Mouse (Mus musculus) brain, embryonic 14.5 days (tissue): ENCODE measurements at regions not wholly inside any gene's neighbourhood (a gene's known extent, or its start where the extent isn't known, plus 50 kb on each side); places are given as distances from the start of the nearest gene placed in this dataset.

Experiments used
- CTCF ChIP-seq: fragments of 200-500 bp; IDR thresholded peaks from 2 replicates; pipeline ENCODE4 v1.5.1; 2012; ENCODE audit warnings: inconsistent platforms, mild to moderate bottlenecking, moderate library complexity, borderline replicate concordance; ENCODE audit not compliant: insufficient read depth, insufficient read length; ENCODE audit errors: extremely low read depth
- POLR2A ChIP-seq: fragments of 200-500 bp; IDR thresholded peaks from 2 replicates; pipeline ENCODE4 v1.6.1; 2012; ENCODE audit warnings: mild to moderate bottlenecking, inconsistent platforms, borderline replicate concordance; ENCODE audit not compliant: poor library complexity, insufficient read depth, insufficient read length, severe bottlenecking; ENCODE audit errors: extremely low read depth

GRCm38 (mm10) chr16:55611172-55611571 lies 227.5 kb downstream of the Nfkbiz start:
- TF ChIP-seq POLR2A (no peak), CTCF (no peak)
